In the genomic region with DNA sequence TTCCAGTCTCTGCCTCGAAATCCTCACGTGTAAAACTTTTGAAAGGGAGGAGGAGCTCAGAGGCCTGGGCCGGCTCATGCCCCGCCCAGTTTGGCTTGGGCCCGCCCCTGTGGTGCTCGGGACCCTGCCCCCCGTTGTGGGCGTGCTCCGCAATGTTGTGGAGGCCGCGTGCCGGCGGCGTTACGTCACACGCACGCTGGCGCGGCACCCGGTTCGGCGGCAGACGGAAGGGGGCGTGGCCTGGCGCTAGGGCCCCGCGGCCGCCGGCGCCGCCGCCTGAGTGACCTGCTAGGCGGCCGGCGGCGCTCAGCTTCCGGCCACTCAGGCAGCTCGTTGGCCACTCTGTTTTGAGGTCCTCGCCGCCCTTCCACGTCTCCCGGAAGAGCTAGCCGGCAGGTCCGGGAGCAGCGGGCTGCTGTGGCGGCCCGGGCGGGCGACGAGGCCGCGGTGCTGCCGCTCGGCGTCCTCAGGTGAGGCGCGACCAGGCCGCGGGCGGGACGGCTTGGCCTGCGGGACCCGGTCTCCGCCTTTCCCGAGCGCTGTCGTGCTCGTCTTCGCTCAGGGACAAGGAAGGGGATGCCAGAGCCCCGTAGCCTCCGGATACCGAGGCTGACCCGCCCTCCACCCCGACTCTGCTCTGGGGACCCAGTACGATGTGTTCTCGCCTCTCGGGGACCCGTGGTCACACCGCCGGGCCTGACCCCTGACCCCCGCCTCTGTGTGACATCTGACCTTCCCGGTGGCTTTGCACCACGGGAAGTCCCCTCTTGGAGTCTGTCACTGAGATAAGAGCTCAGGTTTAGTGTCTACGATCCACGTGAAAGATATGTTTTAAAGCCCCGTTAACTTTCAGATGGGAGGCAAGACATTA, we compare ENCODE assay signal across 8 mouse cellular contexts. TPM values are rescaled to one million over a fixed set of nuclear protein-coding genes. Genes with fewer than 3 reads are reported as not detected.
DNase-seq lines count a peak whose midpoint lies in the region; ATAC-seq and TF ChIP-seq lines count a peak whose summit lies in the region.

Golga5 (plus strand) TSS at position 242 of the 871 bp plus-strand sequence.

- H3K79me2 ChIP-seq in MEL (ENCODE audit: control insufficient read depth, insufficient read depth, low read length, poor library complexity): peaks cover 5% of the 10 kb centered on the region; the same call in 1 of the 2 replicates

- H3K4me3 ChIP-seq in MEL (ENCODE audit: control insufficient read depth in 1 of 2, insufficient read depth in 1 of 2, low read depth in 2 of 2, low read length in 2 of 2): peak within 1 kb of the TSS; percentile 91 to 98
- peak within 1 kb of the TSS; percentile 90 for H3K4me3 ChIP-seq in cerebellum, adult 2 months (replicated peaks; ENCODE audit: insufficient read depth, low read depth, low read length)
- peak within 1 kb of the TSS; percentile 99 for H3K4me3 ChIP-seq in lung, embryonic 16.5 days (ENCODE audit: low read length)

- DNase-seq in MEL (ENCODE audit: low read depth, low spot score): peak; percentile 97
- peak; percentile 97 to 98 for DNase-seq in cerebellum, adult 2 months
- DNase-seq in forelimb bud, embryonic 11.5 days (ENCODE audit: low read depth, low spot score): peak; percentile 97
- peak; percentile 82 for DNase-seq in layer of hippocampus, adult 9-10 months (ENCODE audit: low spot score)
- DNase-seq in ovary, postnatal 10 days (ENCODE audit: low spot score): peak; percentile 93
- DNase-seq in thymus, postnatal 10 days (ENCODE audit: low spot score in 2 of 2): peak; percentile 93 to 96

- ATAC-seq in hematopoietic stem cell, adult 5-6 weeks (replicated peaks in 1 of 2; ENCODE audit: insufficient read depth in 1 of 2, low FRiP score in 2 of 2, low TSS enrichment in 1 of 2, low read depth in 1 of 2, poor library complexity in 2 of 2, severe bottlenecking in 2 of 2): peak; percentile 97 to 99
- ATAC-seq in lung, embryonic 16.5 days (ENCODE audit: low read depth): peak; percentile 100

- peak; percentile 73 to 74; a peak in 2 of 4 replicates for TF ChIP-seq POLR2A in MEL (IDR thresholded peaks at IDR 0.05; ENCODE audit: control insufficient read depth in 1 of 2, insufficient read depth in 1 of 2, low read depth in 1 of 2, low read length in 2 of 2, poor library complexity in 1 of 2)
- peak; percentile 66 for TF ChIP-seq POLR2A in cerebellum, adult 2 months (IDR thresholded peaks at IDR 0.05; ENCODE audit: borderline replicate concordance, insufficient read depth, low read length)

- H3K36me3 ChIP-seq in MEL (ENCODE audit: control insufficient read depth in 1 of 2, insufficient read depth in 2 of 2, low read length in 2 of 2): peaks cover 0 to 2% of the 10 kb centered on the region in 2 experiments; a peak in 2 of 4 replicates
- H3K36me3 ChIP-seq in lung, embryonic 16.5 days (ENCODE audit: control insufficient read depth, insufficient read depth, low read length): peaks cover 12% of the 10 kb centered on the region

- H3K4me1 ChIP-seq in MEL (ENCODE audit: control insufficient read depth in 1 of 2, insufficient read depth in 2 of 2, low read length in 2 of 2): peaks cover 0 to 2% of the 10 kb centered on the region in 2 experiments; a peak in 2 of 4 replicates
- H3K4me1 ChIP-seq in cerebellum, adult 2 months (ENCODE audit: control insufficient read depth, insufficient read depth, low read length): no peaks in the 10 kb centered on the region
- H3K4me1 ChIP-seq in lung, embryonic 16.5 days (replicated peaks; ENCODE audit: control insufficient read depth, insufficient read depth, low read length): peaks cover 7% of the 10 kb centered on the region

- H3K9ac ChIP-seq in MEL (ENCODE audit: control insufficient read depth, low read depth, low read length, poor library complexity, severe bottlenecking): peak within 1 kb of the TSS; percentile 97
- H3K9ac ChIP-seq in lung, embryonic 16.5 days (ENCODE audit: low read length): peak within 1 kb of the TSS; percentile 91

- no peaks in the 10 kb centered on the region for H3K27me3 ChIP-seq in MEL (ENCODE audit: control insufficient read depth in 1 of 2, insufficient read depth in 2 of 2, low read length in 2 of 2)
- no peaks in the 10 kb centered on the region for H3K27me3 ChIP-seq in cerebellum, adult 2 months (ENCODE audit: control insufficient read depth, insufficient read depth, low read length)
- no peaks in the 10 kb centered on the region for H3K27me3 ChIP-seq in lung, embryonic 16.5 days (ENCODE audit: control insufficient read depth, insufficient read depth, low read depth, low read length)

- under 1% methylated on average over 86 of the region's 86 CpGs for WGBS in cerebellum, adult 2 months
- WGBS in lung, embryonic 16.5 days: 0% methylated on average over 73 of the region's 86 CpGs

- no peaks in the 10 kb centered on the region for H3K9me3 ChIP-seq in MEL (replicated peaks; ENCODE audit: insufficient read depth, low read length)
- H3K9me3 ChIP-seq in lung, embryonic 16.5 days (ENCODE audit: control insufficient read depth, low read length): no peaks in the 10 kb centered on the region

- no peak for TF ChIP-seq CTCF in MEL (IDR thresholded peaks at IDR 0.05 in 2 of 3, conservative IDR thresholded peaks at IDR 0.05 in 1 of 3; ENCODE audit: control insufficient read depth in 1 of 3, insufficient read depth in 1 of 3, low read depth in 2 of 3, low read length in 3 of 3, poor library complexity in 1 of 3, severe bottlenecking in 1 of 3)
- no peak for TF ChIP-seq CTCF in cerebellum, adult 2 months (IDR thresholded peaks at IDR 0.05; ENCODE audit: borderline replicate concordance, insufficient read depth, low read depth, low read length)

- peak within 1 kb of the TSS; percentile 65 for H3K27ac ChIP-seq in MEL (ENCODE audit: control insufficient read depth, low read depth, low read length)
- H3K27ac ChIP-seq in cerebellum, adult 2 months (ENCODE audit: insufficient read depth, low read length): peak within 1 kb of the TSS; percentile 72
- H3K27ac ChIP-seq in lung, embryonic 16.5 days (ENCODE audit: low read length): peak within 1 kb of the TSS; percentile 62

- TF ChIP-seq RAD21 in MEL (IDR thresholded peaks at IDR 0.05; ENCODE audit: low read depth, low read length): no peak

- peak within 1 kb of the TSS; percentile 86 for H3K4me2 ChIP-seq in lung, embryonic 16.5 days (ENCODE audit: low read depth, low read length)

- TF ChIP-seq EP300 in MEL (IDR thresholded peaks at IDR 0.05; ENCODE audit: low read depth in 1 of 2, low read length in 2 of 2): peak in 1 of 2 experiments; percentile 25; a peak in 1 of 4 replicates

TF ChIP-seq in MEL, 35 proteins besides CTCF, POLR2A, EP300 and RAD21 (continues in another document):
- TF ChIP-seq MXI1 (IDR thresholded peaks at IDR 0.05; ENCODE audit: low read depth, low read length) (peak; percentile 93), MYB (IDR thresholded peaks at IDR 0.05; ENCODE audit: low read depth, low read length) (no peak), GATA1 (IDR thresholded peaks at IDR 0.05; ENCODE audit: low read depth, low read length) (peak; percentile 61), ELF1 (IDR thresholded peaks at IDR 0.05; ENCODE audit: low read depth, low read length) (peak; percentile 79), RCOR1 (IDR thresholded peaks at IDR 0.05; ENCODE audit: low read depth, low read length) (0 out of 2 replicates have a peak, but pooled peaks have one; percentile 13), ZMIZ1 (IDR thresholded peaks at IDR 0.05; ENCODE audit: low read depth, low read length) (no peak; the same call in 1 of the 2 replicates), TBP (IDR thresholded peaks at IDR 0.05; ENCODE audit: low read depth, low read length) (no peak), HCFC1 (IDR thresholded peaks at IDR 0.05; ENCODE audit: low read depth, low read length) (peak; percentile 80), JUND (IDR thresholded peaks at IDR 0.05; ENCODE audit: low read depth, low read length) (no peak), POLR2AphosphoS5 (IDR thresholded peaks at IDR 0.05; ENCODE audit: borderline replicate concordance, low read depth, low read length) (no peak), NRF1 (IDR thresholded peaks at IDR 0.05; ENCODE audit: insufficient read depth, low read depth, low read length, poor library complexity, severe bottlenecking) (no peak), POLR2AphosphoS2 (IDR thresholded peaks at IDR 0.05; ENCODE audit: low read length) (peak; percentile 32; the same call in 1 of the 2 replicates), CHD2 (IDR thresholded peaks at IDR 0.05; ENCODE audit: low read length) (no peak), GABPA (IDR thresholded peaks at IDR 0.05; ENCODE audit: low read depth, low read length) (0 out of 2 replicates have a peak, but pooled peaks have one; percentile 23), E2F4 (IDR thresholded peaks at IDR 0.05; ENCODE audit: borderline replicate concordance, low read depth, low read length) (no peak), TCF12 (IDR thresholded peaks at IDR 0.05; ENCODE audit: low read depth, low read length) (0 out of 2 replicates have a peak, but pooled peaks have one; percentile 24), ZC3H11A (IDR thresholded peaks at IDR 0.05; ENCODE audit: low read depth, low read length) (no peak), MYC (IDR thresholded peaks at IDR 0.05; ENCODE audit: low read depth, low read length) (no peak), MAZ (IDR thresholded peaks at IDR 0.05; ENCODE audit: low read depth, low read length) (no peak), ZNF384 (IDR thresholded peaks at IDR 0.05; ENCODE audit: low read depth, low read length) (no peak), SMC3 (IDR thresholded peaks at IDR 0.05; ENCODE audit: low read depth, low read length) (no peak; the same call in 1 of the 2 replicates), MAX (IDR thresholded peaks at IDR 0.05; ENCODE audit: low read length) (peak; percentile 95), MEF2A (IDR thresholded peaks at IDR 0.05; ENCODE audit: extremely low read depth, insufficient replicate concordance, low read depth, low read length, poor library complexity, severe bottlenecking) (no peak), ETS1 (IDR thresholded peaks at IDR 0.05; ENCODE audit: low read depth, low read length) (no peak), KAT2A (conservative IDR thresholded peaks at IDR 0.05; ENCODE audit: low read depth, low read length) (no peak; the same call in 1 of the 2 replicates), SIN3A (IDR thresholded peaks at IDR 0.05; ENCODE audit: low read length) (peak; percentile 85), USF1 (IDR thresholded peaks at IDR 0.05; ENCODE audit: low read depth, low read length) (peak; percentile 52; the same call in 1 of the 2 replicates)

RNA-seq across cellular contexts. Expression of gene Golga5, which starts in this region (rescaled TPM):
- total RNA-seq in MEL (2012; rRNA removed): 22.3 and 25.9 TPM in 2 replicates
- polyA plus RNA-seq in MEL (2012; ENCODE audit: insufficient read depth in 1 of 2, insufficient read length in 2 of 2, low read depth in 1 of 2, low replicate concordance in 2 of 2, missing spikeins in 1 of 2): 10 to 100 TPM in 1 of 2 experiments, not detected in 1; 29.3 TPM
- polyA plus RNA-seq in cerebellum, adult 2 months (2012; rRNA removed): 27.4 and 28.4 TPM in 2 replicates
- 82.0 and 92.9 TPM in 2 replicates for total RNA-seq in hematopoietic stem cell, adult 5-6 weeks (2017)
- 34.2 and 35.5 TPM in 2 replicates for polyA plus RNA-seq in lung, embryonic 16.5 days (2015; fragmentation: Nextera tagmentation; extraction: Ambion mirVana)

Comparison
In these comparisons a context has a peak if more than half of its experiments do, and no peak if none do; other contexts are left out.
1. Peak in every context shown above with its lines: DNase-seq, ATAC-seq, H3K4me3 ChIP-seq and H3K27ac ChIP-seq.